Mouse (Mus musculus): ENCODE measurements at regions not wholly inside any gene's neighbourhood (a gene's known extent, or its start where the extent isn't known, plus 50 kb on each side); places are given as distances from the start of the nearest gene placed in this dataset.

- DNase-seq, result no peak
- intact Hi-C loops (cut with DNase I), result no loop called here
Measured at GRCm38 (mm10) chr12:106379779-106380178, 369.8 kb downstream of the Vrk1 start.

- intact Hi-C loops (cut with DNase I), result no loop called here
Measured at GRCm38 (mm10) chr12:106381821-106382220, 371.8 kb downstream of the Vrk1 start.

GRCm38 (mm10) chr12:106389214-106389613 lies 379.2 kb downstream of the Vrk1 start:
- intact Hi-C loops (cut with DNase I), result no loop called here
- no peak for DNase-seq

More at GRCm38 (mm10) chr12:106381821-106382220, 371.8 kb downstream of the Vrk1 start:
- no peak for DNase-seq

- intact Hi-C loops (cut with DNase I), result no loop called here
- DNase-seq, result no peak
Measured at GRCm38 (mm10) chr12:106392316-106392715, 382.3 kb downstream of the Vrk1 start.

- intact Hi-C loops (cut with DNase I), result no loop called here
- DNase-seq, result no peak
Measured at GRCm38 (mm10) chr12:106399085-106399484, 389.1 kb downstream of the Vrk1 start.

GRCm38 (mm10) chr12:106411075-106411474 lies 401.0 kb downstream of the Vrk1 start:
- intact Hi-C loops (cut with DNase I), result no loop called here
- no peak for DNase-seq

GRCm38 (mm10) chr12:106426631-106427030 lies 416.6 kb downstream of the Vrk1 start:
- intact Hi-C loops (cut with DNase I), result no loop called here
- no peak for DNase-seq

GRCm38 (mm10) chr12:106429991-106430390 lies 420.0 kb downstream of the Vrk1 start:
- intact Hi-C loops (cut with DNase I), result no loop called here
- no peak for DNase-seq

GRCm38 (mm10) chr12:106445151-106445550 lies 435.1 kb downstream of the Vrk1 start:
- intact Hi-C loops (cut with DNase I), result no loop called here
- no peak for DNase-seq

- intact Hi-C loops (cut with DNase I), result no loop called here
- DNase-seq, result no peak
Measured at GRCm38 (mm10) chr12:106445976-106446375, 435.9 kb downstream of the Vrk1 start.

GRCm38 (mm10) chr12:106446876-106447532 lies 437.0 kb downstream of the Vrk1 start:
- DNase-seq, result no peak
- intact Hi-C loops (cut with DNase I), result no loop called here

GRCm38 (mm10) chr12:106448551-106448950 lies 438.5 kb downstream of the Vrk1 start:
- no peak for DNase-seq
- intact Hi-C loops (cut with DNase I), result no loop called here

- intact Hi-C loops (cut with DNase I), result no loop called here
- DNase-seq, result no peak
Measured at GRCm38 (mm10) chr12:106453491-106453890, 443.5 kb downstream of the Vrk1 start.

- intact Hi-C loops (cut with DNase I), result no loop called here
Measured at GRCm38 (mm10) chr12:106458215-106458614, 448.2 kb downstream of the Vrk1 start.

GRCm38 (mm10) chr12:106460650-106461049 lies 450.6 kb downstream of the Vrk1 start:
- intact Hi-C loops (cut with DNase I), result no loop called here

More at GRCm38 (mm10) chr12:106458215-106458614, 448.2 kb downstream of the Vrk1 start:
- DNase-seq, result no peak

GRCm38 (mm10) chr12:106462281-106462680 lies 452.3 kb downstream of the Vrk1 start:
- intact Hi-C loops (cut with DNase I), result no loop called here
- no peak for DNase-seq

More at GRCm38 (mm10) chr12:106460650-106461049, 450.6 kb downstream of the Vrk1 start:
- DNase-seq, result no peak

- no peak for DNase-seq
- intact Hi-C loops (cut with DNase I), result no loop called here
Measured at GRCm38 (mm10) chr12:106464701-106465100, 454.7 kb downstream of the Vrk1 start.

- intact Hi-C loops (cut with DNase I), result no loop called here
- no peak for DNase-seq
Measured at GRCm38 (mm10) chr12:106468173-106468860, 458.3 kb downstream of the Vrk1 start.

- intact Hi-C loops (cut with DNase I), result no loop called here
- no peak for DNase-seq
Measured at GRCm38 (mm10) chr12:106474501-106475165, 464.6 kb downstream of the Vrk1 start.

- intact Hi-C loops (cut with DNase I), result no loop called here
- no peak for DNase-seq
Measured at GRCm38 (mm10) chr12:106475486-106476050, 465.5 kb downstream of the Vrk1 start.

GRCm38 (mm10) chr12:106477040-106477665 lies 467.1 kb downstream of the Vrk1 start:
- intact Hi-C loops (cut with DNase I), result no loop called here
- no peak for DNase-seq
